Mouse (Mus musculus): ENCODE measurements around the gene Mrfap1. TPM values are rescaled to one million over a fixed set of nuclear protein-coding genes. Genes with fewer than 3 reads are reported as not detected.
A peak's percentile ranks its signal among the peaks of the same experiment; 100 is the strongest.

Mrfap1 gene
- total RNA-seq, 2 experiments from 2014 or later, result 577 to 598 TPM

DNA sequence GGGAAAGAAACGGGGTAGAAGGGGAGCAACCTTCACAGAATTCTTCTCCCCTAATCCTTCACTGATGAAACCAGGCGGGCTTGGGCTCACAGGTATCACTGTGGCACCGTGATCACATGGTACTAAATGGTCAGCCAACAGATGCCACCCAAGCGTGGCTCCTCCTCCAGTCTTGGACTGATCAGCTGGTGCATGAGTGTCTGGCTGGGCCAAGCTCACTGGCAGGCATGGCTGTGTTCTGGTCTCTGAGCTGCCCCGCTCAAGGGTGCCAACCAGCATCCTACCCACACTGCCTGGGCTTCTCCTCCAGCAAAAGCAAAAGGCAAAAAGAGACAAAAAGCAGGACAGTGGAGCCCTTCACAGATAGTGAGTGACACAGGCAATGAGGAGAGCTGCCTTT is 23.2 kb upstream of the Mrfap1 start:
- no peak for TF ChIP-seq CTCF (conservative IDR thresholded peaks at IDR 0.05)
- no peak overlapping the region for H3K4me3 ChIP-seq

DNA sequence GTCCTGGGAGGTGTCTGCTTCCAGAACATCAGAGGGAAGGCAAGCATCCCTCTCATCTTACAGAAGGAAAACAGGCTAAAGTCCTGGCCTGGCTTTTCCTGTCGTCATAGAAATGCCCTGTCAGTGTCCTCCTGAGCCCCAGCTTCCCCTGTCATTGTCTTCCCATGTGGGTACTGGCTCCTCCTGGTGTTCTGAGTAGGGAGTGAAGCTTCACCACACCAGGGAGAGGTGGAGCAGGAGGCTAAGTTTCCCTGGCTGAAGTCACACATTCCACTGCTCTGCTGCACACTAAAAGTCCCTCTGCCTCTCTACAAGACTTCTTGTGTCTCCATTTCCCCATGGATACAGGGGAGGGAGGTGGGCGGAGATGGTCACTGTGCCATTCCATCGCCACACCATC is 21.2 kb upstream of the Mrfap1 start:
- no peak for DNase-seq (ENCODE audit: low spot score in 2 of 2)
- no peak overlapping the region for H3K27ac ChIP-seq
- H3K4me3 ChIP-seq, result no peak overlapping the region
- peak; percentile 43 for TF ChIP-seq CTCF (conservative IDR thresholded peaks at IDR 0.05)

More for the DNA sequence above, 23.2 kb upstream of the Mrfap1 start:
- DNase-seq (ENCODE audit: low spot score in 2 of 2), result no peak
- no peak overlapping the region for H3K27ac ChIP-seq

DNA sequence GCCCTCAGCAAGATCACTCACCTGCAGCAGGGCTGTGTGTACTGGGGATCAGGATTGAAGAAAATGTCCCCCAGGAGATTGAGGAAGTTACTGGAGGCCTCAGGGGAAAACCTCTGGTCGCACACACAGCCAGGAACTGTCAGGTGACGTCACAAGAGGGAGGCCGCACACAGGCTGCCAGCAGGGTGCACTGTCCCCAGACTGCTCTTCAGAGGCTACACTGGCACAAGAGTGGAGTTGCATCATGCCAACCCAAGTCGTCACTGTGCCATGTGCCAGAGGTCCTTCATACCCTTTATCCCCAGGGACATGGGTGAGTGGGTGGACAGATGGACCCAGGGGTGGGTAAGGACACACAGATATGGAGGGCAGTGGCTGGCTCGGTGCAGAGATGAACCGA is 18.0 kb upstream of the Mrfap1 start:
- Histone ChIP-seq H3K4me3 (no peak overlapping the region), H3K27ac (no peak overlapping the region)
- peak; percentile 49 for TF ChIP-seq CTCF (conservative IDR thresholded peaks at IDR 0.05)
- DNase-seq (ENCODE audit: low spot score in 2 of 2), result no peak

DNA sequence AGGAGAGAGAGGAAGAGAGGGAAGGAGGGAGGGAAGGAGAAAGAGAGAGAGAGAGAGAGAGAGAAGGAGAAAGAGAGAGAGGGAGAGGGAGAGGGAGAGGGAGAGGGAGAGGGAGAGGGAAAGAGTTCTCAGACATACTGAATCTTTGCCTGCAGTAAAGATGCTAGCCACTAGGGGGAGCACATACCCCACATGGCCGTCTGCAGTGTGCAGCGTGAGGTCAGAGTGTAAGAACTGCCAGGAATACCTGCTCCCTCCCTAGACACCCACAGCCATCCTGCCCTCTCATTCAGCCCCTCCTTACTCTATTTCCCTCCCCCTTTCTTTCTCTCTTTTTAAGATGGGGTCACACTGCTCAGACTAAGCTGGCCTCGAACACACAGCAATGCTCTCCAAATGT is 14.8 kb upstream of the Mrfap1 start:
- no peak overlapping the region for H3K4me3 ChIP-seq
- TF ChIP-seq CTCF (conservative IDR thresholded peaks at IDR 0.05), result peak; percentile 77
- no peak overlapping the region for H3K27ac ChIP-seq
- peak; percentile 61 to 74 for DNase-seq (ENCODE audit: low spot score in 2 of 2)

DNA sequence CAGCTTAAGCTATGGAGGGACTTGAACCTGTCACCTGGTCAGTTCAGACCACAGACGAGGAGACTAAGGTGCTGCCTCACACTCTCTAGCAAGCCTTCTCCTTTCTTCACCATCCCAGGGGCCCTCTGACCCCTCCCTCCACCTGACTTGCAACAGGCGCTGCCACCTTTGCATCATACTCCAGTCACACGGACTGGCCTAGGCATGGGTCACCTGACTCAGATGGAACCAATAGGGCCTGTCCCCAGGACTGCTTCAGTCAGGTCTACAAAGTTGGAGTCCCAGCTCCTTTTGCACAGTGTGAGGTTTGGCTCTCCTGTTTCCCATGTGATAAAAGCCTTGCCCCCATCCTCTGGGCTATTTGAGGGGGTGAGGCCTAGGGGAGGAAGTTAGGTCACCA is 14.1 kb upstream of the Mrfap1 start:
- H3K4me3 ChIP-seq, result no peak overlapping the region
- no peak for TF ChIP-seq CTCF (conservative IDR thresholded peaks at IDR 0.05)
- no peak for DNase-seq (ENCODE audit: low spot score in 2 of 2)
- H3K27ac ChIP-seq, result no peak overlapping the region

DNA sequence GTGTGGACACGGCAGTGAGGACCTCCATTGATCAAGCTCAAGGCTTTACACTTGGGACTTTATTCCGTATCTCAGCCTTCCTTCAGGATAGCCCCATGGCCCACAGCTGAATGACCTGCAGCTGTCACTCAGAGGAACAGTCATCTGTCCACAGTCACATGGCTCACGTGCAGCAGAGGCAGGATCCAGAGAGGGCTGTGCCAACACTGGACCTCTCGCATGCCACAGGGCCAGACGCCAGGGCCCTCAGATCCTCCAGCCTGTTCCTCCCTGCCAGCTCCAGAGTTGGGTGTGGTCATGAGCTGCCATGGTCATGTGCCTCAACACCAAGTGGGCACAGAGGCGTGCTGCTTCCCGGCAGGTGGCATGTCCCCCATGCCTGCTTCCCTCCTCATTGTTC is 12.6 kb upstream of the Mrfap1 start:
- Histone ChIP-seq H3K4me3 (no peak overlapping the region), H3K27ac (no peak overlapping the region)
- TF ChIP-seq CTCF (conservative IDR thresholded peaks at IDR 0.05), result no peak
- DNase-seq (ENCODE audit: low spot score in 2 of 2), result no peak

DNA sequence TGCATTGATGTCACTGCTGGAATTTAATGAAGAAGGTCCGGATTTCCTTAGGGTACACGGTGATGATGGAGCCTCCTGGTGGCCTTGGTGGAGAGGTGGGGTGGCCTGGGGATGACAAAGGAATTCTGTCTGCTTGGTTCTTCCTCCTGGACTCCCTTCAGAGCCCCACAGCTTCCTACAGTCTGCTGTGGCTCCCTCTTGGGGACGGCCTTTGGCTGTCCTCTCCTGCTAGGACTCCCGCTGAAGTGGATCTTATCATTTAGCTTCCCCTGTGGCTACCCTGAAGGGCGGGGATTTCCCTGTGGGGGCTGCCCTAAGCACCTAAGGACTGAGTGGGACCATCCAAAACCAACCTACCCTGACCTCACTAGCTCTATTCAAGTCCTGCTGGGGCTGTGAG is 10.5 kb upstream of the Mrfap1 start:
- no peak for DNase-seq (ENCODE audit: low spot score in 2 of 2)
- Histone ChIP-seq H3K27ac (no peak overlapping the region), H3K4me3 (no peak overlapping the region)
- peak; percentile 23; the same call in 1 of the 2 replicates for TF ChIP-seq CTCF (conservative IDR thresholded peaks at IDR 0.05)

DNA sequence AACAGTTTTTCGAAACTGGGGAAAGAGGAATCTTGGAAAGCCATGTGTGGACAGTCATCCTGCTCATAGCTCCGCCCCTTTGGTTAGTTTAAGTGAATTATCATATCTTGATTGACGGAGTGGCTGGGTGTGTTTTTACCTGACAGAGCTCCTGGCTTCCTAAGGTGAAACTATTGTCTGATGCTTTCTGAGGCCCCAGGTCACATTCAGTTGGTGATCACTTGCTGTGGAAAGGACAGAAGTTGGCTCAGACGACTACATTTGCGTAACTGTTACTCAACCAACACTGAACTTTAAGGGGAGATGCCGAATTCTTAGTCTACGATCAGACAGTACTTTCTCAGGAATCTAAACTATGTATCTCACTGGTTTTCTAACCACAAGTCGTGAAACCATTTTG is 719 bp upstream of the Mrfap1 start:
- no peak for TF ChIP-seq CTCF (conservative IDR thresholded peaks at IDR 0.05)
- no peak overlapping the region for H3K27ac ChIP-seq
- peak overlapping the region; percentile 86 for H3K4me3 ChIP-seq
- DNase-seq (ENCODE audit: low spot score in 2 of 2), result no peak

DNA sequence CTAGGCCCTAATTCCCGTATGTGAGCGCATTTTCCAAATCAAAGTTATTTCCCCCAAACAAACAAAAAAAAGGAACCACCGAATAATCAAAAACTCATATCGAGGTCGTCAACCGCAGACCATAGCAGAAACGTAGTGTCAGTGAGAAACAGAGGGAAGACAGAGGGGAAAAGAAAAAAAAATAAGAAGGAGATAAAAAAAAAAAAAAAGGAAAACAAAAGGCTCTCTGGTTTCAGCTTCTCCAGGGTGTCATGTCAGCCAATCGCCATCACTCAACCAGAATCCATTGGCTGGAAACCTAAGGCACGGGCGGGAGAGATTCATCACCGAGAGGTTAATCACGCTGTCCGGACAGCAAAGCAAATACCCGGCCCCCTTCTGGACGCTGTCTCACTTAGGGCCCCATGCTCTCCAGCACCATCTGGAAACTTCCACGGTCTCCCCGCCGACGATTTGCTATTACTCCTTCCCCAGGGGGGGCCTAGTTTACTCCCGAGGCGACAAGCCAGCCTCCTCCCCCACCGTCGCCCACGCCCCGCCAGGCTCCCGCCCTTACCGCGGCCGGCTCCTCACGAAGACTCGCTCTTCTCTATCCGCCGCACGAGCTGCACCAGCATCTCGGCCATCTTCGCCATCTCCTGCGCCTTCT is 801 bp downstream of the Mrfap1 start:
- TF ChIP-seq CTCF (conservative IDR thresholded peaks at IDR 0.05), result peak; percentile 27
- DNase-seq (ENCODE audit: low spot score in 2 of 2), result peak; percentile 84 to 85
- Histone ChIP-seq H3K4me3 (peak overlapping the region; percentile 86), H3K27ac (peak overlapping the region; percentile 96)

DNA sequence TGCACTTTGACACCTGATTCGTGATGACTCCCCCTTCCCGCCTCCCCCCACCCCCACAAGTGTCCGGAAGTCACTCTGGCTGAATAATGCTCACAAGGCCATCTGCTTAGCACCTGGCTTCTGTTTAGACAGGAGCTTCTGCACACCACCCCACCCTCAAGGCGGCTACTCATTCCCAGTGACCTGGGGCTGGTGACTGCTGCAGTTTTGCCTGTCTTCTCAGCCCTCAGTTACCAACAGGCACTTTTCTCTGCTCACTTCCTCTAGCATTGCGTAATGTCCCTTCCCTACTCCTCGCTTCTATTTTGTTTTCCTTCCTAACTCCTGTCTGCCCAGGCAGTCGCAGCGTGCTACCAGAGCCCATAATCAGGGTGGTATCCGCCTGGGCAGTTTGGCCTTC is 4.7 kb downstream of the Mrfap1 start:
- no peak overlapping the region for H3K4me3 ChIP-seq
- H3K27ac ChIP-seq, result no peak overlapping the region
- TF ChIP-seq CTCF (conservative IDR thresholded peaks at IDR 0.05), result no peak
- DNase-seq (ENCODE audit: low spot score in 2 of 2), result no peak

DNA sequence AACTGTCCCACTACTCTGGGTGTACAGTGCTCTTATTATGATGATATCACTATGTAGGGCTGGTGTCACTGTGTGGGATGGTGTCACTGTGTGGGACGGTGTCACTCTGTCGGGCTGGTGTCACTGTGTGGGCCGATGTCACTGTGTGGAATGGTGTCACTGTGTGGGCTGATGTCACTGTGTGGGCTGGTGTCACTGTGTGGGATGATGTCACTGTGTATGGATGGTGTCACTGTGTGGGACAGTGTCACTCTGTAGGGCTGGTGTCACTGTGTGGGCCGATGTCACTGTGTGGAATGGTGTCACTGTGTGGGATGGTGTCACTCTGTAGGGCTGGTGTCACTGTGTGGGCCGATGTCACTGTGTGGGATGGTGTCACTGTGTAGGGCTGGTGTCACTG is 10.5 kb downstream of the Mrfap1 start:
- Histone ChIP-seq H3K27ac (no peak overlapping the region), H3K4me3 (no peak overlapping the region)
- no peak for TF ChIP-seq CTCF (conservative IDR thresholded peaks at IDR 0.05)
- DNase-seq (ENCODE audit: low spot score in 2 of 2), result no peak

DNA sequence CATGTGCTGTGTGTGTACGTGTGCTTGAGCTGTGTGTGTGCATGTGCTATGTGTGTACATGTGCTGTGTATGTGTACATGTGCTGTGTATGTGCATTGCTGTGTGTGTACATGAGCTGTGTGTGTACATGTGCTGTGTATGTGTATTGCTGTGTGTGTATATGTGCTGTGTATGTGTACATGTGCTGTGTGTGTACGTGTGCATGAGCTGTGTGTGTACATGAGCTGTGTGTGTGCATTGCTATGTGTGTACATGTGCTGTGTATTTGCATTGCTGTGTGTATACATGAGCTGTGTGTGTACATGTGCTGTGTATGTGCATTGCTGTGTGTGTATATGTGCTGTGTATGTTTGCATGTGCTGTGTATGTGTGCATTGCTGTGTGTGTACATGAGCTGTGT is 17.1 kb downstream of the Mrfap1 start:
- H3K4me3 ChIP-seq, result no peak overlapping the region
- TF ChIP-seq CTCF (conservative IDR thresholded peaks at IDR 0.05), result no peak
- H3K27ac ChIP-seq, result no peak overlapping the region
- no peak for DNase-seq (ENCODE audit: low spot score in 2 of 2)

DNA sequence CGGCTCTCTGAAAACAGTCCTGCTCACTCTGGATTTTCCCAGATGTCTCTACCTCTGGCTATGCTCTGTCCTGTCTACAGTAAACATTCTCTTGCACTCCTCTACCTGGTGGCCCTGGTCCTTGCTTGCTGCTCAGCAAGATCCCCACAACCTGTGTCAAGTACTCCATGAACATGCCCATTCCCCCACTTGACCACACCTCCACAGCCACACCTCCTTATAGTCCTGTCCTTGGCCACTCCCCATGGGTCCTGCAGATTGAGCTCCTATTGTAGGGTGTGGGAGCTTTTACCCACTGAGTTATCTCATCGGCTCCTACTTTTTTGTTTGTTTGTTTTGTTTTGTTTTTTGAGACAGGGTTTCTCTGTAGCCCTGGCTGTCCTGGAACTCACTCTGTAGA is 17.7 kb downstream of the Mrfap1 start:
- H3K27ac ChIP-seq, result no peak overlapping the region
- TF ChIP-seq CTCF (conservative IDR thresholded peaks at IDR 0.05), result no peak
- no peak overlapping the region for H3K4me3 ChIP-seq
- no peak for DNase-seq (ENCODE audit: low spot score in 2 of 2)

DNA sequence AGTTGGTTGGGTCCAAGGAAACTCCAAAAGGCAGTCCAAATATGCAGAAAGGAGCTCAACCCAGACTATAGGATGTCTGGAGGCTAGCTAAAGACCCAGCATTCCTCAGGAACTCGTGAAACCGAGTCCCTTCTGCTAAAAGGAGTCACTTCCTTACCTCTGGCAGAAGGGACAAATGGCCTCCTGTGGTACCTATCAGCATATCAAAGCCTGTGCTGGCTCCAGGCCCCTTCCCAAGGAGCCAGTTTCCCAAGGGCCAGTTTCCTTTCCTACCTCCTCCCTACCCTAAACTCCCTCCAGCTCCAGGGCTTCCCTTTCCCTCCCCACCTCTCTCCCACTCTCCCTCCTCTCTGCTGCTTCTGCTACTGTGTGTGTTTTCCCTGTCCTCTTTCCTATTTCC is 19.4 kb downstream of the Mrfap1 start:
- no peak for DNase-seq (ENCODE audit: low spot score in 2 of 2)
- H3K27ac ChIP-seq, result no peak overlapping the region
- no peak overlapping the region for H3K4me3 ChIP-seq
- TF ChIP-seq CTCF (conservative IDR thresholded peaks at IDR 0.05), result no peak
